Mouse (Mus musculus): ENCODE measurements at regions not wholly inside any gene's neighbourhood (a gene's known extent, or its start where the extent isn't known, plus 50 kb on each side); places are given as distances from the start of the nearest gene placed in this dataset.

- no peak for TF ChIP-seq CTCF (conservative IDR thresholded peaks at IDR 0.05; ENCODE audit: insufficient read depth, insufficient read length, low read depth, low read length)
- TF ChIP-seq POLR2A (IDR thresholded peaks at IDR 0.05; ENCODE audit: low read depth, low read length), result no peak
Measured at GRCm38 (mm10) chr16:52532475-52533083, 78.7 kb upstream of the Alcam start.
